26 mouse cellular contexts compared by ENCODE assay signal in the genomic region with DNA sequence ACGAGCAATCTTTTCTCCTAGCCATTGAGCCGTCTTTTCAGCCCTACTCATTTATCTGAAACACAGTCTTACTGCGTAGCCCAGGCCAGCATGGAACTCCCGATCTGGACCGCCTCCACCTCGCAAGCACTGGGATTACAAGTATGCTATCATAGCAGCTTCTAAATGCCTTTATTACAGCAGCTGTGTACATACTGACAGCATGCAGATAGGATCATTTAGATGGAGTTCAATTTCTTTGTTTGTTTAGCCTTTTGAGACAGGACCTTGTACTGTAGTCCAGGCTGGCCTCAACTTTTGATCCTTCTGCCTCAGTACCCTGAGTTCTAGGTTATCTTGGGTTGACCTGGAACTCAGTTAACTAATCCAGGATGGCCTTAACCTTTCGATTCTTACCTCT.
"Had no signal": no experiment of that assay in that cellular context is flagged by ENCODE, and none has a peak within 500 bp of the region (broad histone marks: within the 10 kb centered on the region; RNA-seq: fewer than 3 reads in every experiment).

No protein-coding gene starts in this region.

- H3K4me1 ChIP-seq: limb, embryonic 10.5 days; limb, embryonic 12.5 days had no signal

- H3K27me3 ChIP-seq: heart, embryonic 13.5 days; heart, embryonic 15.5 days; hindbrain, embryonic 13.5 days; hindbrain, embryonic 15.5 days; kidney, embryonic 15.5 days; limb, embryonic 12.5 days had no signal

- H3K4me2 ChIP-seq: heart, embryonic 11.5 days; heart, embryonic 13.5 days; heart, embryonic 15.5 days; hindbrain, embryonic 13.5 days; hindbrain, embryonic 15.5 days; kidney, embryonic 15.5 days; limb, embryonic 12.5 days; liver, embryonic 11.5 days had no signal

- H3K27ac ChIP-seq: gastrocnemius, adult 2 months; heart, adult 2 months; heart, embryonic 13.5 days; heart, embryonic 15.5 days; hindbrain, embryonic 13.5 days; hindbrain, embryonic 15.5 days; hindbrain, postnatal 0 days; kidney, embryonic 15.5 days; kidney, postnatal 0 days; layer of hippocampus, adult 2 months; left cerebral cortex, adult 2 months; limb, embryonic 10.5 days; limb, embryonic 12.5 days had no signal

- H3K9me3 ChIP-seq: heart, embryonic 13.5 days; heart, embryonic 15.5 days; hindbrain, embryonic 13.5 days; hindbrain, embryonic 15.5 days; kidney, embryonic 15.5 days; limb, embryonic 10.5 days; limb, embryonic 12.5 days had no signal

- H3K9ac ChIP-seq: heart, embryonic 13.5 days; heart, embryonic 15.5 days; hindbrain, embryonic 13.5 days; hindbrain, embryonic 15.5 days; kidney, embryonic 15.5 days; limb, embryonic 12.5 days had no signal

- H3K4me3 ChIP-seq: gastrocnemius, adult 2 months; heart, adult 2 months; heart, embryonic 13.5 days; heart, embryonic 15.5 days; hindbrain, embryonic 13.5 days; hindbrain, embryonic 15.5 days; kidney, embryonic 15.5 days; layer of hippocampus, adult 2 months; left cerebral cortex, adult 2 months; limb, embryonic 10.5 days; limb, embryonic 12.5 days had no signal

- DNase-seq: gastrocnemius, adult 2 months; gastrocnemius, postnatal 10 days; gastrocnemius, postnatal 25 days; heart, adult 2 months; heart, postnatal 14 days; heart, postnatal 36 days; kidney, adult 11 months; kidney, adult 2 months; kidney, adult 9 months; kidney, postnatal 14 days; kidney, postnatal 36 days; liver had no signal

- ATAC-seq: forebrain, embryonic 16.5 days; hindbrain, postnatal 0 days had no signal

- H3K36me3 ChIP-seq: heart, embryonic 15.5 days; hindbrain, embryonic 13.5 days; hindbrain, embryonic 15.5 days had no signal
